22 mouse cellular contexts compared by ENCODE assay signal in genomic region chr6:143333493-143333892, GRCm38 (mm10).
DNase-seq lines count a peak whose midpoint lies in the region; ATAC-seq and TF ChIP-seq lines count a peak whose summit lies in the region.
"Had no signal": no experiment of that assay in that cellular context is flagged by ENCODE, and none has a peak within 500 bp of the region (broad histone marks: within the 10 kb centered on the region; RNA-seq: fewer than 3 reads in every experiment).

No protein-coding gene starts in this region.

- ATAC-seq in hindbrain, embryonic 11.5 days (ENCODE audit: low FRiP score), result no peak
- ATAC-seq: forebrain, embryonic 13.5 days; forebrain, embryonic 15.5 days; forebrain, postnatal 0 days; Patski had no signal

- H3K79me3 ChIP-seq in C2C12 (ENCODE audit: low read depth), result no peaks in the 10 kb centered on the region

- H3K9me3 ChIP-seq in hindbrain, embryonic 11.5 days (ENCODE audit: control insufficient read depth, low read length), result no peaks in the 10 kb centered on the region
- H3K9me3 ChIP-seq: embryonic facial prominence, embryonic 10.5 days; embryonic facial prominence, embryonic 12.5 days; forebrain, embryonic 13.5 days; forebrain, embryonic 15.5 days had no signal

- H3K36me3 ChIP-seq in C2C12 (ENCODE audit: control insufficient read depth, insufficient read depth) (no peaks in the 10 kb centered on the region), myocyte (ENCODE audit: control insufficient read depth, insufficient read depth) (no peaks in the 10 kb centered on the region)
- no peaks in the 10 kb centered on the region for H3K36me3 ChIP-seq in hindbrain, embryonic 11.5 days (ENCODE audit: control insufficient read depth, insufficient read depth, low read length)
- H3K36me3 ChIP-seq: embryonic facial prominence, embryonic 10.5 days; embryonic facial prominence, embryonic 12.5 days; forebrain, embryonic 15.5 days had no signal

- no peaks in the 10 kb centered on the region for H3K4me1 ChIP-seq in hindbrain, embryonic 11.5 days (replicated peaks; ENCODE audit: control insufficient read depth, insufficient read depth, low read length)
- H3K4me1 ChIP-seq: embryonic facial prominence, embryonic 10.5 days; embryonic facial prominence, embryonic 12.5 days; forebrain, embryonic 13.5 days; forebrain, embryonic 15.5 days had no signal

- no peak for TF ChIP-seq CTCF in C2C12 (IDR thresholded peaks at IDR 0.05; ENCODE audit: control insufficient read depth, insufficient read depth, insufficient read length)

- no peak overlapping the region for H3K9ac ChIP-seq in hindbrain, embryonic 11.5 days (ENCODE audit: low read depth, low read length)
- H3K9ac ChIP-seq: embryonic facial prominence, embryonic 12.5 days; forebrain, embryonic 13.5 days; forebrain, embryonic 15.5 days; forebrain, postnatal 0 days had no signal

- H3K4me3 ChIP-seq in C2C12 (ENCODE audit: insufficient read depth, poor library complexity, severe bottlenecking), result no peak overlapping the region
- H3K4me3 ChIP-seq in myocyte, result no peak overlapping the region
- H3K4me3 ChIP-seq in hindbrain, embryonic 11.5 days (ENCODE audit: low read depth, low read length), result no peak overlapping the region
- H3K4me3 ChIP-seq: embryonic facial prominence, embryonic 10.5 days; embryonic facial prominence, embryonic 12.5 days; forebrain, embryonic 13.5 days; forebrain, embryonic 15.5 days had no signal

- WGBS in hindbrain, embryonic 11.5 days, result 88% methylated on average over 8 of the region's 8 CpGs

- H3K27me3 ChIP-seq in C2C12 (ENCODE audit: control insufficient read depth, insufficient read depth, insufficient read length), result no peaks in the 10 kb centered on the region
- H3K27me3 ChIP-seq in myocyte (ENCODE audit: control insufficient read depth, insufficient read depth, insufficient read length), result no peaks in the 10 kb centered on the region
- H3K27me3 ChIP-seq in hindbrain, embryonic 11.5 days (ENCODE audit: control insufficient read depth, insufficient read depth, low read length), result no peaks in the 10 kb centered on the region
- H3K27me3 ChIP-seq: embryonic facial prominence, embryonic 12.5 days; forebrain, embryonic 13.5 days; forebrain, embryonic 15.5 days; Patski had no signal

- H3K4me2 ChIP-seq in myocyte (ENCODE audit: low read depth), result peak overlapping the region; percentile 4
- H3K4me2 ChIP-seq in hindbrain, embryonic 11.5 days (replicated peaks; ENCODE audit: low read depth, low read length), result no peak overlapping the region
- H3K4me2 ChIP-seq: embryonic facial prominence, embryonic 12.5 days; forebrain, embryonic 13.5 days; forebrain, embryonic 15.5 days had no signal

- H3ac ChIP-seq in C2C12 (ENCODE audit: control insufficient read depth, insufficient read length, low read depth), result no peak overlapping the region
- no peak overlapping the region for H3ac ChIP-seq in myocyte (ENCODE audit: control insufficient read depth, insufficient read length)

- DNase-seq in 3134 (ENCODE audit: extremely low read depth, insufficient read length, low spot score) (peak; percentile 75), 3T3-L1 (ENCODE audit: low read depth, low spot score) (peak; percentile 67)
- DNase-seq in urinary bladder, postnatal 10 days (ENCODE audit: low spot score), result no peak
- no peak for DNase-seq in hindbrain, embryonic 11.5 days (ENCODE audit: low spot score)
- no peak for DNase-seq in T-cell, adult 2 months (ENCODE audit: low spot score)
- DNase-seq: adrenal gland, adult 2 months; adrenal gland, postnatal 10 days; adrenal gland, postnatal 25 days; B cell, adult 2 months; cerebellum, adult 11-12 months; cerebellum, adult 2 months; cerebellum, adult 9-10 months; cerebellum, postnatal 10 days; cerebellum, postnatal 25 days; forebrain, postnatal 0 days had no signal

- TF ChIP-seq POLR2A in myocyte (IDR thresholded peaks at IDR 0.05; ENCODE audit: insufficient read length, low read depth), result no peak

- H3K79me2 ChIP-seq in C2C12 (ENCODE audit: control insufficient read depth, insufficient read depth) (no peaks in the 10 kb centered on the region), myocyte (ENCODE audit: control insufficient read depth, insufficient read depth) (no peaks in the 10 kb centered on the region)

- H3K27ac ChIP-seq in hindbrain, embryonic 11.5 days (ENCODE audit: low read depth, low read length), result no peak overlapping the region
- H3K27ac ChIP-seq: embryonic facial prominence, embryonic 10.5 days; embryonic facial prominence, embryonic 12.5 days; forebrain, embryonic 13.5 days; forebrain, embryonic 15.5 days had no signal

TF ChIP-seq in C2C12, 6 proteins besides CTCF, POLR2A, EP300 and RAD21:
- no peak for TF ChIP-seq USF1 (IDR thresholded peaks at IDR 0.05; ENCODE audit: low read depth)
- TF ChIP-seq CEBPB (IDR thresholded peaks at IDR 0.05; ENCODE audit: low read depth), result no peak
- no peak for TF ChIP-seq MYOG (IDR thresholded peaks at IDR 0.05; ENCODE audit: control insufficient read depth, extremely low read depth, insufficient read length)
- TF ChIP-seq MAX (IDR thresholded peaks at IDR 0.05), result peak; percentile 23
- TF ChIP-seq FOSL1 (IDR thresholded peaks at IDR 0.05; ENCODE audit: insufficient read depth, low read length, poor library complexity, severe bottlenecking), result no peak
- peak; percentile 88 for TF ChIP-seq MYOD1 (IDR thresholded peaks at IDR 0.05; ENCODE audit: control insufficient read depth, insufficient read length, low read depth)

TF ChIP-seq in myocyte, 11 proteins besides CTCF, POLR2A, EP300 and RAD21:
- TF ChIP-seq TCF12 (IDR thresholded peaks at IDR 0.05; ENCODE audit: insufficient read depth, poor library complexity, severe bottlenecking) (no peak), MYOD1 (IDR thresholded peaks at IDR 0.05; ENCODE audit: control insufficient read depth in 1 of 3, insufficient read length in 2 of 3, low read depth in 2 of 3) (peak in 1 of 3 experiments; percentile 25)

Comparison
In these comparisons a context has a peak if more than half of its experiments do, and no peak if none do; other contexts are left out.
1. DNase-seq: peak in 3134 (single experiment) and 3T3-L1 (single experiment); none in urinary bladder, postnatal 10 days (single experiment), hindbrain, embryonic 11.5 days (single experiment) and T-cell, adult 2 months (single experiment).